Mouse (Mus musculus): ENCODE data around the gene Pdcd1lg2. TPM values are rescaled to one million over a fixed set of nuclear protein-coding genes. Genes with fewer than 3 reads are reported as not detected.
A peak's percentile ranks its signal among the peaks of the same experiment; 100 is the strongest.

The Pdcd1lg2 gene
- total and polyA plus RNA-seq, 3 experiments, result 0.14 TPM; not detected in 2

- intact Hi-C loops (cut with DNase I), result loop anchor here (5.0 kb wide), 2 partner anchors 47 to 437 kb away; partner anchors contain the start of gene 9930021J03Rik
- Histone ChIP-seq H3K36me3 (ENCODE audit: control insufficient read depth, insufficient read depth, low read length) (no peaks in the 10 kb centered on the region), H3K27ac (no peak overlapping the region), H3K4me3 (no peak overlapping the region), H3K4me1 (ENCODE audit: control insufficient read depth, insufficient read depth, low read length) (peaks cover 1% of the 10 kb centered on the region), H3K9ac (ENCODE audit: low read depth, low read length) (no peak overlapping the region), H3K79me2 (replicated peaks; ENCODE audit: control insufficient read depth, insufficient read depth, low read length) (no peaks in the 10 kb centered on the region), H3K27me3 (ENCODE audit: control insufficient read depth, insufficient read depth, low read length) (no peaks in the 10 kb centered on the region)
- DNase-seq, result no peak
- no peak for TF ChIP-seq EP300 (IDR thresholded peaks at IDR 0.05; ENCODE audit: insufficient read depth, low read depth, low read length)
- TF ChIP-seq POLR2A (IDR thresholded peaks at IDR 0.05; ENCODE audit: insufficient read depth, low read depth, low read length), result no peak
- 59% methylated on average over 12 of the region's 12 CpGs for WGBS
Measured at GRCm38 (mm10) chr19:29370112-29370511, 40.6 kb upstream of the Pdcd1lg2 start.

- whole genome bisulfite sequencing, result 93% methylated on average over 7 of the region's 7 CpGs
- intact Hi-C loops (cut with DNase I), result loop anchor here (5.0 kb wide), 2 partner anchors 47 to 437 kb away; partner anchors contain the start of gene 9930021J03Rik
- Histone ChIP-seq H3K4me1 (ENCODE audit: control insufficient read depth, insufficient read depth, low read length) (peaks cover 1% of the 10 kb centered on the region), H3K36me3 (ENCODE audit: control insufficient read depth, insufficient read depth, low read length) (no peaks in the 10 kb centered on the region), H3K9ac (ENCODE audit: low read depth, low read length) (no peak overlapping the region), H3K79me2 (replicated peaks; ENCODE audit: control insufficient read depth, insufficient read depth, low read length) (no peaks in the 10 kb centered on the region), H3K27ac (no peak overlapping the region), H3K27me3 (ENCODE audit: control insufficient read depth, insufficient read depth, low read length) (no peaks in the 10 kb centered on the region), H3K4me3 (no peak overlapping the region)
- no peak for DNase-seq
- TF ChIP-seq POLR2A (IDR thresholded peaks at IDR 0.05; ENCODE audit: insufficient read depth, low read depth, low read length) (no peak), CTCF (IDR thresholded peaks at IDR 0.05) (0 out of 2 replicates have a peak, but pooled peaks have one; percentile 20)
Measured at GRCm38 (mm10) chr19:29370545-29371283, 40.0 kb upstream of the Pdcd1lg2 start.

DNA sequence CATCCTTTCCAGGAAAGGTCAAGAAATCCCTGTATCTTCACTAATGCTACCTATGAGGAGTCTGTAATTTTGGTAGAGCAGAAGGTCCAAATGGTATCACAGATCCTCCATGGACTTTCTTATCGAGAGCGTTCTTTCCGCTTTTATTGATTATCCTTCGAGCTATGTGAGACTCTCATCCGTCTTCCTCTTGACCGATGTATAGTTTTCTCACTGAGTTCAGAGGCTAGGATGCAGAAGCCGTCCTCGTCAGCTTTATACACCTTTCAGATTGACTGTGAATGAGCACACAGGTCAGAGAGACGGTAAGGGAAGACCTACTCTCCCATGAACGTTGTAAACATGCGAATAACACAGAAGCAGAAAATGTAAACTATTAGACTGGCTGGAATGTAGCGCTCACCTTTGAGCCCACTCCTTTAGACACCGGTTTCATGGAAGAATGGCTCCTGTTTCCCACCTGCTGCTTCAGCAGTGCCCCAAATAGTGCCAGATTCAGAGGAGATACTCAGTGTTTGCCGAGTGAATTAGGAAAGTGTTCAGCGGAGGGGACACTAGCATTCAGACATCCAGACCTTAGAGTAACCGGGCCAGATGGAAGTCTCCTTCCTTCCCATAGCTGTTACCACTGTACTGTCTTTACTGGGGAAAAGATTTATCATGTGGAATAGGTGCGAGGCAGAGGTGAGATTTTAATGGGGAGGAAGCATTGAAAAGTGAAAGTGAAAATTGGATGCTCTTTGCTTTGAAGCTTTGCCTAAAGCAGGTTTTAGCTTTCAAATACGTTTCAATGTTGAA is 39.2 kb upstream of the Pdcd1lg2 start:
- Histone ChIP-seq H3K27ac (peak overlapping the region; percentile 77), H3K36me3 (ENCODE audit: control insufficient read depth, insufficient read depth, low read length) (no peaks in the 10 kb centered on the region), H3K79me2 (replicated peaks; ENCODE audit: control insufficient read depth, insufficient read depth, low read length) (no peaks in the 10 kb centered on the region), H3K9ac (ENCODE audit: low read depth, low read length) (peak overlapping the region; percentile 52), H3K27me3 (ENCODE audit: control insufficient read depth, insufficient read depth, low read length) (no peaks in the 10 kb centered on the region), H3K4me3 (peak overlapping the region; percentile 37), H3K4me1 (ENCODE audit: control insufficient read depth, insufficient read depth, low read length) (peaks cover 1% of the 10 kb centered on the region)
- intact Hi-C loops (cut with DNase I), result loop anchor here (5.0 kb wide), 2 partner anchors 46 to 436 kb away; partner anchors contain the start of gene 9930021J03Rik
- TF ChIP-seq CTCF (IDR thresholded peaks at IDR 0.05), result no peak
- DNase-seq, result peak in 1 of 2 experiments; percentile 24
- 71% methylated on average over 18 of the region's 18 CpGs for WGBS

GRCm38 (mm10) chr19:29372138-29372537 is 38.6 kb upstream of the Pdcd1lg2 start:
- H3K79me2 ChIP-seq (replicated peaks; ENCODE audit: control insufficient read depth, insufficient read depth, low read length), result no peaks in the 10 kb centered on the region
- H3K27me3 ChIP-seq (ENCODE audit: control insufficient read depth, insufficient read depth, low read length), result no peaks in the 10 kb centered on the region
- intact Hi-C loops (cut with DNase I), result loop anchor here (5.0 kb wide), 2 partner anchors 45 to 435 kb away; partner anchors contain the start of gene 9930021J03Rik
- TF ChIP-seq EP300 (IDR thresholded peaks at IDR 0.05; ENCODE audit: insufficient read depth, low read depth, low read length) (no peak), CTCF (IDR thresholded peaks at IDR 0.05) (no peak), POLR2A (IDR thresholded peaks at IDR 0.05; ENCODE audit: insufficient read depth, low read depth, low read length) (no peak)
- H3K4me3 ChIP-seq, result peak overlapping the region; percentile 37
- H3K36me3 ChIP-seq (ENCODE audit: control insufficient read depth, insufficient read depth, low read length), result no peaks in the 10 kb centered on the region
- WGBS, result 27% methylated on average over 4 of the region's 4 CpGs
- peak overlapping the region; percentile 77 for H3K27ac ChIP-seq
- H3K9ac ChIP-seq (ENCODE audit: low read depth, low read length), result peak overlapping the region; percentile 52
- H3K4me1 ChIP-seq (ENCODE audit: control insufficient read depth, insufficient read depth, low read length), result peaks cover 1% of the 10 kb centered on the region
- peak in 1 of 2 experiments; percentile 32 for DNase-seq

DNA sequence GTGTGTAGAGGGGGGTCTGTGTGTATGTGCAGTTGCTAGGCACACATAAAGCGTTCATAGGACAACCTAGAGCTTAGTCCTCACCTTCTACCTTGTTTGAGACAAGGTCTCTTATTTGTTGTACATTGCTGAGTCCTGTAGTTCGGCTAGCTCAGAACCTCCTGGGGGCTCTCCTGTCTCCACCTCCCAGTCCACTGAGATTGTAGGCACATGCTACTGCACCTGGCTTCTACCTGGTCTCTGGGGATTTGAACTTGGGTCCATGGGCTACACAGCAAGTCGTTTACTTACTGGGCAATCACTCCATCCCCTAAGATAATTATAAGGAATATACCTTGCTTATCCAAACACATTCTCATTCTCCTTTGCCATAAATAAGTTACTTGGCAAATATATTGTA is 38.1 kb upstream of the Pdcd1lg2 start:
- Histone ChIP-seq H3K4me1 (ENCODE audit: control insufficient read depth, insufficient read depth, low read length) (peaks cover 1% of the 10 kb centered on the region), H3K4me3 (peak overlapping the region; percentile 37), H3K9ac (ENCODE audit: low read depth, low read length) (no peak overlapping the region), H3K36me3 (ENCODE audit: control insufficient read depth, insufficient read depth, low read length) (no peaks in the 10 kb centered on the region), H3K79me2 (replicated peaks; ENCODE audit: control insufficient read depth, insufficient read depth, low read length) (no peaks in the 10 kb centered on the region), H3K27me3 (ENCODE audit: control insufficient read depth, insufficient read depth, low read length) (no peaks in the 10 kb centered on the region), H3K27ac (peak overlapping the region; percentile 77)
- DNase-seq, result no peak
- 81% methylated on average over 3 of the region's 3 CpGs for WGBS
- no peak for TF ChIP-seq CTCF (IDR thresholded peaks at IDR 0.05)
- no peak for TF ChIP-seq EP300 (IDR thresholded peaks at IDR 0.05; ENCODE audit: insufficient read depth, low read depth, low read length)
- no peak for TF ChIP-seq POLR2A (IDR thresholded peaks at IDR 0.05; ENCODE audit: insufficient read depth, low read depth, low read length)
- intact Hi-C loops (cut with DNase I), result loop anchor here (5.0 kb wide), 2 partner anchors 45 to 435 kb away; partner anchors contain the start of gene 9930021J03Rik

Measured in heart, adult 2 months (tissue).